Mouse (Mus musculus) heart, embryonic 13.5 days (tissue): ENCODE results near the gene Zbtb9. TPM values are rescaled to one million over a fixed set of nuclear protein-coding genes. Genes with fewer than 3 reads are reported as not detected.
A peak's percentile ranks its signal among the peaks of the same experiment; 100 is the strongest.

Experiments
- ATAC-seq: fragments of 200-750 bp; cut with Nextera tagmentation; 2 replicates; pipeline ENCODE4 v1.8.0; 2017; ENCODE audit warnings: moderate TSS enrichment; ENCODE audit not compliant: insufficient number of reproducible peaks, low FRiP score, low TSS enrichment; ENCODE audit errors: extremely low read depth
- H3K27ac ChIP-seq: fragments of 300-500 bp; sonication (generic); replicated peaks from 2 replicates; pipeline ENCODE4 v1.5.1; 2015; ENCODE audit warnings: moderate library complexity, mild to moderate bottlenecking, inconsistent platforms
- H3K27me3 ChIP-seq: fragments of 300-500 bp; sonication (generic); replicated peaks from 2 replicates; pipeline ENCODE4 v1.6.1; 2015; ENCODE audit warnings: mild to moderate bottlenecking, inconsistent platforms
- H3K36me3 ChIP-seq: fragments of 300-500 bp; sonication (generic); 2 replicates; pipeline ENCODE4 v1.6.1; 2015; ENCODE audit warnings: mild to moderate bottlenecking, inconsistent platforms
- H3K4me1 ChIP-seq: fragments of 300-500 bp; sonication (generic); 2 replicates; pipeline ENCODE4 v1.6.1; 2015; ENCODE audit warnings: inconsistent platforms
- H3K4me2 ChIP-seq: fragments of 300-500 bp; sonication (generic); 2 replicates; pipeline ENCODE4 v1.6.1; 2015; ENCODE audit warnings: inconsistent platforms, mild to moderate bottlenecking, moderate library complexity
- H3K4me3 ChIP-seq: fragments of 300-500 bp; sonication (generic); 2 replicates; pipeline ENCODE4 v1.5.1; 2015; ENCODE audit warnings: moderate library complexity, mild to moderate bottlenecking, inconsistent platforms
- H3K9ac ChIP-seq: fragments of 300-500 bp; sonication (generic); 2 replicates; pipeline ENCODE4 v1.6.1; 2015; ENCODE audit warnings: inconsistent platforms, mild to moderate bottlenecking, moderate library complexity
- H3K9me3 ChIP-seq: fragments of 300-500 bp; sonication (generic); 2 replicates; pipeline ENCODE4 v1.6.1; 2016; ENCODE audit warnings: inconsistent platforms
- WGBS: fragments of 180-500 bp; shearing (Covaris S2); methylation state at CpG from one replicate; pipeline ENCODE4 v1.1.7; 2015; ENCODE audit warnings: mixed read lengths; 5-methylcytosine and 5-hydroxymethylcytosine counted together
- polyA plus RNA-seq: library from polyadenylated mRNA; unstranded; fragments of >200 nt; fragmentation: Nextera tagmentation; extraction: Ambion mirVana; gene quantifications from 2 replicates; pipeline ENCODE4 v1.2.1, GENCODE M21; 2015

Zbtb9 gene
- polyA plus RNA-seq, 1 experiment from 2014 or later: 9.1 TPM

- H3K36me3 ChIP-seq: no peaks in the 10 kb centered on the region
- H3K4me1 ChIP-seq: peaks cover 7% of the 10 kb centered on the region
- H3K4me3 ChIP-seq: no peak overlapping the region
- no peak overlapping the region for H3K27ac ChIP-seq
- WGBS: 70% methylated on average over 7 of the region's 7 CpGs
- H3K27me3 ChIP-seq: peaks cover 15% of the 10 kb centered on the region; the same call in 1 of the 2 replicates
- no peak overlapping the region for H3K4me2 ChIP-seq
- H3K9me3 ChIP-seq: no peaks in the 10 kb centered on the region
- H3K9ac ChIP-seq: no peak overlapping the region
- ATAC-seq: no peak
These were observed 28.2 kb downstream of the Zbtb9 start for GRCm38 (mm10) chr17:27001151-27001550.

GRCm38 (mm10) chr17:27001889-27002288 lies 28.9 kb downstream of the Zbtb9 start:
- Histone ChIP-seq H3K27ac (no peak overlapping the region), H3K27me3 (peaks cover 15% of the 10 kb centered on the region; the same call in 1 of the 2 replicates), H3K4me3 (no peak overlapping the region), H3K4me1 (0 out of 2 replicates have a peak, but pooled peaks cover 4% of the 10 kb centered on the region), H3K36me3 (no peaks in the 10 kb centered on the region), H3K9me3 (no peaks in the 10 kb centered on the region), H3K4me2 (no peak overlapping the region), H3K9ac (no peak overlapping the region)
- no peak for ATAC-seq
- WGBS: 51% methylated on average over 6 of the region's 6 CpGs

- Histone ChIP-seq H3K4me3 (no peak overlapping the region), H3K9me3 (no peaks in the 10 kb centered on the region), H3K27me3 (peaks cover 15% of the 10 kb centered on the region), H3K36me3 (no peaks in the 10 kb centered on the region), H3K9ac (no peak overlapping the region), H3K4me2 (peak overlapping the region; percentile 3; the same call in 1 of the 2 replicates), H3K27ac (no peak overlapping the region), H3K4me1 (0 out of 2 replicates have a peak, but pooled peaks cover 4% of the 10 kb centered on the region)
- ATAC-seq: no peak
- 28% methylated on average over 9 of the region's 9 CpGs for WGBS
These were observed 31.5 kb downstream of the Zbtb9 start for GRCm38 (mm10) chr17:27004431-27004830.

GRCm38 (mm10) chr17:27004903-27005485 lies 32.0 kb downstream of the Zbtb9 start:
- H3K4me2 ChIP-seq: peak overlapping the region; percentile 4; the same call in 1 of the 2 replicates
- WGBS: 22% methylated on average over 19 of the region's 19 CpGs

GRCm38 (mm10) chr17:27005644-27006043 lies 32.7 kb downstream of the Zbtb9 start:
- 37% methylated on average over 11 of the region's 11 CpGs for WGBS
- Histone ChIP-seq H3K27me3 (peaks cover 15% of the 10 kb centered on the region), H3K27ac (no peak overlapping the region), H3K4me3 (no peak overlapping the region), H3K9me3 (no peaks in the 10 kb centered on the region), H3K4me2 (0 out of 2 replicates have a peak overlapping the region, but pooled peaks have one; percentile 4), H3K9ac (0 out of 2 replicates have a peak overlapping the region, but pooled peaks have one; percentile 12), H3K4me1 (0 out of 2 replicates have a peak, but pooled peaks cover 4% of the 10 kb centered on the region), H3K36me3 (no peaks in the 10 kb centered on the region)
- ATAC-seq: no peak

More at GRCm38 (mm10) chr17:27004903-27005485, 32.0 kb downstream of the Zbtb9 start:
- no peak overlapping the region for H3K9ac ChIP-seq
- peaks cover 15% of the 10 kb centered on the region for H3K27me3 ChIP-seq
- no peaks in the 10 kb centered on the region for H3K36me3 ChIP-seq
- H3K27ac ChIP-seq: no peak overlapping the region
- no peak overlapping the region for H3K4me3 ChIP-seq
- no peaks in the 10 kb centered on the region for H3K9me3 ChIP-seq
- 0 out of 2 replicates have a peak, but pooled peaks cover 4% of the 10 kb centered on the region for H3K4me1 ChIP-seq
- ATAC-seq: no peak

DNA sequence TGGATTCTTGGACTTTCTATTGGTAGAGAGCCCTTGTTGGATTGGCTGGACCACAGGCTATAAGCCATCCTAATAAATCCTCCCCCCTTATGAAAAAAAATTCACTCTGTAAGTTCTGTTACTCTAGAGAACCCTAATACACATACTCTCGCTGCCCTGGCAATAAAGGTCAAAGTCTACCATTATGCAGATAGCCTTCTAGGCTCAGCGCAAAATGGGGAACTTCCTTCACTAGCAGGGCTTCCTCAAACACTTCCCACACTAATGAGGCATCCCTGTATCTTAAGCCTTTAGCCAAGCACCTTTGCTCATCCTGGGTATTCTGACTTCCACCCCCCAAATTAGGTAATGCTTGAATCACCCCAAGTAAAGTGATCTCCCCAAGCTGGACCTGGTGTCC lies 35.3 kb downstream of the Zbtb9 start:
- no peaks in the 10 kb centered on the region for H3K36me3 ChIP-seq
- peaks cover 15% of the 10 kb centered on the region for H3K27me3 ChIP-seq
- no peak overlapping the region for H3K9ac ChIP-seq
- 0 out of 2 replicates have a peak, but pooled peaks cover 9% of the 10 kb centered on the region for H3K4me1 ChIP-seq
- H3K27ac ChIP-seq: no peak overlapping the region
- 78% methylated on average over 2 of the region's 2 CpGs for WGBS
- H3K4me3 ChIP-seq: no peak overlapping the region
- no peak for ATAC-seq
- H3K9me3 ChIP-seq: no peaks in the 10 kb centered on the region
- H3K4me2 ChIP-seq: no peak overlapping the region

DNA sequence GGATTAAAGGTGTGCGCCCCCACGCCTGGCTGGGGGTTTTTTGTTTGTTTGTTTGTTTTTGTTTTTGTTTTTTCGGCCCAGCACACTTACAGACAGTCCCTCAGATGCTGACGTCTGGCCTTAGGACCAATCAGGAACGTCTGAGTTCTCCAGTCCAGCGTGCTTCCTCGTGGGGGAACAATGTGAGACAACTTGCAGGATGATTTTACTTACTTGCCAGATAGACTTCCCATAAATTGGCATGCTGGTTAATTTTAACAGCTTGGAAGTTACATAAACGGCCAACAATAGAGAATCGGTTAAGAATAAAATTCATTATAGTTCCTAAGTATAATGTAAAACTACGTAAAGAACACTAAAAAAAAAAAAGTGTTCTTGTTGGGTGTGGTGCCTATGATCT lies 38.2 kb downstream of the Zbtb9 start:
- Histone ChIP-seq H3K4me1 (0 out of 2 replicates have a peak, but pooled peaks cover 5% of the 10 kb centered on the region), H3K9ac (no peak overlapping the region), H3K27me3 (no peaks in the 10 kb centered on the region; the same call in 1 of the 2 replicates), H3K9me3 (no peaks in the 10 kb centered on the region), H3K4me3 (no peak overlapping the region), H3K36me3 (no peaks in the 10 kb centered on the region), H3K4me2 (no peak overlapping the region), H3K27ac (no peak overlapping the region)
- no peak for ATAC-seq
- WGBS: 84% methylated on average over 10 of the region's 10 CpGs

DNA sequence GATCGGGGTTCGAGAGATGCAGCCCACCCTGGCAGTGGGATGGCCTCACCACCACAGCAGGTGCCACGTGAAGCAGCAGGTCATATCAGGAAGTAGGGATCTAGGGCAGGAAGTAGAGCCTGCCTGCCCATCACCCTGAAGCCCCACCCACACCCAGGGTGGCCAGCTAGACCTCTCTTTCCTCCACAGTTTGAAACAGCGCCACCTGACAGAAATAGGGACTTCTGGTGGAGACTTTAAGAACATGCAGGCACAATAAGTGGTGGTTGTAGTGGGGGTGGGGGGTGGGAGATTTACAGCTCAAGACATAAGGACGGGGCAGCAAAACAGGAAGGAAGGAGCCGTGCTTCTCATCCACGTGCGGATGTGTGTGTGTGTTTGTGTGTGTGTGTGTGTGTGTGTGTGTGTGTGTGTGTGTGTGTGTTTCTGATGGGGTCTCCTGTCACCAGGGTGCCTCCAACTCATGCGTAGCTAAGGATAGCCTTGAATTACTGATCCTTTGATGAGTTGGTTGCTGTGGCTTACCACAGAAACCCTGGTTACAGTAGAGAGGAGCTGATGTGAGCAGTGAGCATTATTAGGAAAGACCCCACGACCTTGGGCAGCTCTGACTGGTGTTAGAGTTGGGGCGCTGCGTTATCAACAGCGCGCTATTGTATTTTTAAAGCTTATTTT lies 39.2 kb downstream of the Zbtb9 start:
- 0 out of 2 replicates have a peak, but pooled peaks cover 6% of the 10 kb centered on the region for H3K4me1 ChIP-seq
- H3K36me3 ChIP-seq: no peaks in the 10 kb centered on the region
- H3K27ac ChIP-seq: no peak overlapping the region
- no peaks in the 10 kb centered on the region; the same call in 1 of the 2 replicates for H3K27me3 ChIP-seq
- no peak overlapping the region for H3K4me3 ChIP-seq
- H3K9ac ChIP-seq: no peak overlapping the region
- no peaks in the 10 kb centered on the region for H3K9me3 ChIP-seq
- H3K4me2 ChIP-seq: no peak overlapping the region
- WGBS: 50% methylated on average over 14 of the region's 14 CpGs
- no peak for ATAC-seq

GRCm38 (mm10) chr17:27012909-27013308 lies 39.9 kb downstream of the Zbtb9 start:
- Histone ChIP-seq H3K9me3 (no peaks in the 10 kb centered on the region), H3K4me3 (no peak overlapping the region), H3K9ac (no peak overlapping the region), H3K27me3 (no peaks in the 10 kb centered on the region; the same call in 1 of the 2 replicates), H3K4me2 (no peak overlapping the region), H3K4me1 (peaks cover 11% of the 10 kb centered on the region), H3K36me3 (no peaks in the 10 kb centered on the region), H3K27ac (no peak overlapping the region)
- no peak for ATAC-seq
- 32% methylated on average over 6 of the region's 6 CpGs for WGBS

- Histone ChIP-seq H3K27ac (peak overlapping the region; percentile 82), H3K9me3 (no peaks in the 10 kb centered on the region), H3K4me2 (peak overlapping the region; percentile 81), H3K4me1 (peaks cover 19% of the 10 kb centered on the region), H3K27me3 (no peaks in the 10 kb centered on the region), H3K36me3 (peaks cover 34% of the 10 kb centered on the region), H3K4me3 (peak overlapping the region; percentile 68), H3K9ac (peak overlapping the region; percentile 85)
- WGBS: 5% methylated on average over 34 of the region's 34 CpGs
- peak; percentile 63; the same call in 1 of the 2 replicates for ATAC-seq
These were observed 44.9 kb downstream of the Zbtb9 start for GRCm38 (mm10) chr17:27017564-27018499.
